Mouse (Mus musculus): ENCODE results near the gene Slco3a1. TPM values are rescaled to one million over a fixed set of nuclear protein-coding genes. Genes with fewer than 3 reads are reported as not detected.
"Not testable (repeated sequence)": the region's sequence is repeated elsewhere in the genome, so short reads cannot be mapped to it uniquely, and the experiment has no call there.

Gene Slco3a1
- total and polyA plus RNA-seq, 2 experiments from 2014 or later, result 23.4 to 39.2 TPM

DNA sequence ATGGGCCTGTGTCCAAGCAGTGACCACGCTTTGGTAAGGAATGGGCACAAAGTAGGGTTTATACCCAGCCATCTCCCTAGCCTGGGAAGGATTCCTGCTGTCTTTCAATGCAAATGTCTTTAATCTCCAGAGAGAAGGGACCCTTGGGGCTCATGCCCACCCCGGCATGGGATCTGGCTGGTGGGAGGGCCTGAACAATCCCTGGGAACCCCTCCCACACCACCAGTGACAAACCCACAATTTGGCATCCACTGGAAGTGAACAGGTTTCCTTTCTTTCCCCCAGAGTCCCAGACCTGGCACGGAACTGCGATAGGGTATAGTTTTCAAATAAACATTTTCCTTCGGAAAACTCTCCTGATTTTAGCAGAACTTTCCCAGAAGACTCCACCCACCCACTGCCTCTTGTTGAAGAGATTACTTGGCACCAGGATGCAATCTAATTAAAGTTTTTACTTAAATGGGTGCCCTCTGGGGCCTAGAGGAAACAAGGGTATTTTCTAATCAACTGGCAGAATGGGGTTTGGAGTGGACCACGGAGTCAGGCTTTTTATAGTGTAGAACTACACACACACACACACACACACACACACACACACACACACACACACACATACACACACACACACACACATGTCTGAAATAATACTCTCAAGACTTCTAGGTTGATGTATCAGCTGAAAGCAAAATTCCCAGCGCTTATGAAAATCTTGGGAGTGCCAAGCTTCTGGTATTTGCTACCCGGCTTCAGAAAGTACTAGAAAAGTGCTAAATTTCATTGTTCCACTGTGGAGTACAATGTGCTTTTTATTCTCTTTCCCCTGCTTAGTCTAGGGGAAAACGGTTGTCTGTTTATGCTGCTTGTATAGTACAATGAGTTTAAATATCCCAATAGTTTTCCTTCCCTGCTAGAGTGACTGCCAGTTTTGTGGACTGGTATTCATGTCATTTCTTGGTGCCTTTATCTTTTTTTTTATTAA, 140.6 kb downstream of the Slco3a1 start:
- Histone ChIP-seq H3K27ac (ENCODE audit: low read depth, low read length) (no peak overlapping the region), H3K36me3 (ENCODE audit: insufficient read depth, low read length) (no peaks in the 10 kb centered on the region), H3K4me2 (ENCODE audit: low read depth, low read length, poor library complexity, severe bottlenecking) (no peak overlapping the region), H3K9ac (replicated peaks; ENCODE audit: low read length, poor library complexity, severe bottlenecking) (no peak overlapping the region), H3K4me1 (ENCODE audit: insufficient read depth, low read length) (0 out of 2 replicates have a peak, but pooled peaks cover 6% of the 10 kb centered on the region), H3K4me3 (ENCODE audit: low read depth, low read length) (no peak overlapping the region), H3K27me3 (ENCODE audit: insufficient read depth, low read length) (no peaks in the 10 kb centered on the region), H3K9me3 (ENCODE audit: low read length) (no peaks in the 10 kb centered on the region)
- no peak for ATAC-seq (ENCODE audit: low FRiP score)
- WGBS, result 49% methylated on average over 9 of the region's 9 CpGs
- TF ChIP-seq CTCF (IDR thresholded peaks at IDR 0.05), result no peak
- no peak for DNase-seq (ENCODE audit: low spot score)

DNA sequence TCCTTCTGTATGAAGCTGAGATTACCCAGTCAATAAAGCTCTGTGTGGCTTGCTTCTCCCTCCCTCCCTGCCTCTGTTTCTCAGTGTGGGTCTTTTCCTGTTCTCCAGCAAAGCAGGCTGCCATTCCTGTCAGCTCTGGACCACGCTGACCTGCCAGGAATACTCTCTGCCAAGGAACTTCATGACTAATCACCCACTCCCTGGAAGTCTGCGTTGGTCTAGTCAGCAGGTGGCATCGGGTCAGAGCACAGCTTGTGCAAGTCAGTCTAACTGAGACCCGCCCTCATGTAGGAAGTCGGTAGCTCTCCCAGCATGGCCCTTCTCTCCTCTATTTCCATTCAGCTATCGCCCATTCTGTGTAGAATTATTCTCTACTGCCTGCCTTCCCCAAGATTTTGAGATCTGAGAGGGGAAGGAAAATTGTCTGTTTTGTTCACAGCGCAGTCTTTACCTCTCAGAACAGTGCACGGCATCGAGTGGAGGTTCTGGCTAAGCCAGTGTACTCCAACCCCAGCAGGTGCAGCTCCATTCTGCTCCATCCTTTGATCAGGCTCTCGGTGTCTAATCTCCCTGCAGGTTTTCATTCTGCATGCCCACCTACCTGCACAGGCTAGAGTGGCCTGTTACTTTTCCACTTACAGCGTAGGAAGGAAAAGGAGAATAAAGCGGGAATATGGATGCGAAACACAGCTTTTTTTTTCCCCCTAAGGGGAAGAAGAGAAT, 145.8 kb downstream of the Slco3a1 start:
- H3K36me3 ChIP-seq (ENCODE audit: insufficient read depth, low read length), result no peaks in the 10 kb centered on the region
- no peak for TF ChIP-seq CTCF (IDR thresholded peaks at IDR 0.05)
- H3K9me3 ChIP-seq (ENCODE audit: low read length), result no peaks in the 10 kb centered on the region
- no peak overlapping the region for H3K27ac ChIP-seq (ENCODE audit: low read depth, low read length)
- H3K27me3 ChIP-seq (ENCODE audit: insufficient read depth, low read length), result no peaks in the 10 kb centered on the region
- H3K4me2 ChIP-seq (ENCODE audit: low read depth, low read length, poor library complexity, severe bottlenecking), result no peak overlapping the region
- DNase-seq (ENCODE audit: low spot score) (peak; percentile 41), ATAC-seq (ENCODE audit: low FRiP score) (no peak)
- WGBS, result 38% methylated on average over 13 of the region's 13 CpGs
- no peak overlapping the region for H3K4me3 ChIP-seq (ENCODE audit: low read depth, low read length)
- peaks cover 6% of the 10 kb centered on the region; the same call in 1 of the 2 replicates for H3K4me1 ChIP-seq (ENCODE audit: insufficient read depth, low read length)
- no peak overlapping the region for H3K9ac ChIP-seq (replicated peaks; ENCODE audit: low read length, poor library complexity, severe bottlenecking)

DNA sequence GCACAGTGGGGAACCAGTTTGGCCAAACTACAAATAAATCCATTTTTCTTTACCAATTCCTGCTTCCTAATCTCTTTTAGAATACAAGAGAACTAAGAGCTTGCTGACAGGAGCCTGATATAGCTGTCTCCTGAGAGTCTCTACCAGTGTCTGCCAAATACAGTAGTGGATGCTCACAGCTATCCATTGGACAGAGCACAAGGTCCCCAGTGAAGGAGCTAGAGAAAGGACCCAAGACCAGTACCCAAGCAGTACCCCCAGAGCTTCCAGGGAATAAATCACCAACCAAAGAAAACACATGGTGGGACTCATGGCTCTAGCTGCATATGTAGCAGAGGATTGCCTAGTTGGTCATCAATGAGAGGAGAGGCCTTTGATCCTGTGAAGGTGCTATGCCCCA, 146.7 kb downstream of the Slco3a1 start:
- H3K9me3 ChIP-seq (ENCODE audit: low read length); H3K27me3 ChIP-seq (ENCODE audit: insufficient read depth, low read length); H3K36me3 ChIP-seq (ENCODE audit: insufficient read depth, low read length); H3K27ac ChIP-seq (ENCODE audit: low read depth, low read length); H3K4me3 ChIP-seq (ENCODE audit: low read depth, low read length); H3K9ac ChIP-seq (replicated peaks; ENCODE audit: low read length, poor library complexity, severe bottlenecking); DNase-seq (ENCODE audit: low spot score); H3K4me1 ChIP-seq (ENCODE audit: insufficient read depth, low read length); ATAC-seq (ENCODE audit: low FRiP score); H3K4me2 ChIP-seq (ENCODE audit: low read depth, low read length, poor library complexity, severe bottlenecking): not testable (repeated sequence)

DNA sequence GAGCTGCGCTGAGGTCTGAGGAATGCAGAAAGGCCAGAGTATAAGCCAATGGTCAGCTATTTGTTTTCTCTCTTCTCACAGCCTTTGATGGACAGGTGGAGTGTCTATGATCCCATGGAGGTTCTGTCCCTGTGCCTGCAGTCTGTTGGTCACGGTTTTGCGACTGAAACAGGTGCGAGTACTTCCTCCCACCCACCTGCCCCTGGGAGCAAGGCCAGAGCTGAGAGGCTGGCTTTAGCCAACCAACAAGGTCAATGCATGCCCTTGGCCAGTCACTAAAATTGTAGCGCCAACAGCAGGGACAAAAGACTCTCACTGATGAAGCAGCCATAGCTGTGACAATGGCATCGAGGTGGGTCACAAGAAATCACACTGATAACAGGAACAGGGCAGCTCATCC, 154.9 kb downstream of the Slco3a1 start:
- WGBS, result 96% methylated on average over 6 of the region's 6 CpGs
- H3K4me2 ChIP-seq (ENCODE audit: low read depth, low read length, poor library complexity, severe bottlenecking), result no peak overlapping the region
- DNase-seq (ENCODE audit: low spot score), result no peak
- ATAC-seq (ENCODE audit: low FRiP score), result no peak
- no peak for TF ChIP-seq CTCF (IDR thresholded peaks at IDR 0.05)
- no peaks in the 10 kb centered on the region for H3K4me1 ChIP-seq (ENCODE audit: insufficient read depth, low read length)
- no peaks in the 10 kb centered on the region for H3K9me3 ChIP-seq (ENCODE audit: low read length)
- H3K36me3 ChIP-seq (ENCODE audit: insufficient read depth, low read length), result no peaks in the 10 kb centered on the region
- no peak overlapping the region for H3K9ac ChIP-seq (replicated peaks; ENCODE audit: low read length, poor library complexity, severe bottlenecking)
- H3K27me3 ChIP-seq (ENCODE audit: insufficient read depth, low read length), result no peaks in the 10 kb centered on the region
- H3K4me3 ChIP-seq (ENCODE audit: low read depth, low read length), result no peak overlapping the region
- no peak overlapping the region for H3K27ac ChIP-seq (ENCODE audit: low read depth, low read length)

DNA sequence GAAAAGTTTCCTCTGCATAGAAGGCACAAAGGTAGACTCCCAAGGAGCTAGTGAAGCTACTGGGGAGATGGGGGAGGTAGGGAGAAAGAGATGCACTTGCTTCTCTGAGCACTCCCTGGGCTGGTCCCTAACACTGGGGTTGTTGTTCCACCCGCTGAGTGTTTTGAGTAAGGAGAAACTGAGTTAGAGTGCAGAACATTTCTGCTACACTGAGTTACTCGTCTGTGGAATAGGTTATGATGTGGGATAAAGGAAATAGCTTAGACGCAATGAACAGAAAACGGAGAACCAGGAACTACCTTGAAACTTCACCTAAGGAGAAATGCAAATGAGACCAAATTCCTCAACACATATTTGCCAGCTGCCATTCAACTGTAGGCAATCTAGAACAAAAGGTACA, 155.4 kb downstream of the Slco3a1 start:
- WGBS, result 97% methylated on average over 4 of the region's 4 CpGs
- Histone ChIP-seq H3K9me3 (ENCODE audit: low read length) (no peaks in the 10 kb centered on the region), H3K9ac (replicated peaks; ENCODE audit: low read length, poor library complexity, severe bottlenecking) (no peak overlapping the region), H3K4me3 (ENCODE audit: low read depth, low read length) (no peak overlapping the region), H3K27me3 (ENCODE audit: insufficient read depth, low read length) (no peaks in the 10 kb centered on the region), H3K36me3 (ENCODE audit: insufficient read depth, low read length) (no peaks in the 10 kb centered on the region), H3K4me2 (ENCODE audit: low read depth, low read length, poor library complexity, severe bottlenecking) (no peak overlapping the region), H3K4me1 (ENCODE audit: insufficient read depth, low read length) (no peaks in the 10 kb centered on the region), H3K27ac (ENCODE audit: low read depth, low read length) (no peak overlapping the region)
- no peak for DNase-seq (ENCODE audit: low spot score)
- TF ChIP-seq CTCF (IDR thresholded peaks at IDR 0.05), result no peak
- ATAC-seq (ENCODE audit: low FRiP score), result no peak

DNA sequence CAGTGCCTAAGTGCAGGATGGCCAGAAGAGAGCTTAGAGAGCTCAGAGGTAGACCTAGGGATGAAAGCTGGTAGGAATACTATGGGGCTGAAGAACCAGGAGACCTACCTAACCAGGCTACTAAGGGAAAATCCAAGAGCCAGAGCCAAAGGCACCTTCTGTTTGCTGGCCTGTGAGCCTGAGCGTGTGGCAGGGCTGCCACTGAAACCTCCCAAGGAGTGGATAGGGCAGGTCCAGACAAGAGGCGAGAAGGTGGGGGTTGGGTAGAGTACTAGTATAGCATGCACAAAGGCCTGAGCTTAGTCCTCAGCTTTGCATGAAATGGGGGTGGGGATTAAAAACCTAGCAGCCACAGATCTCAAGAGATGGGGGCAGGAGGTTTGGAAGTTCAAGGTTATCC, 156.3 kb downstream of the Slco3a1 start:
- ATAC-seq (ENCODE audit: low FRiP score), result no peak
- H3K27ac ChIP-seq (ENCODE audit: low read depth, low read length), result no peak overlapping the region
- no peak overlapping the region for H3K4me2 ChIP-seq (ENCODE audit: low read depth, low read length, poor library complexity, severe bottlenecking)
- no peak for DNase-seq (ENCODE audit: low spot score)
- 67% methylated on average over 2 of the region's 2 CpGs for WGBS
- H3K4me3 ChIP-seq (ENCODE audit: low read depth, low read length), result no peak overlapping the region
- H3K4me1 ChIP-seq (ENCODE audit: insufficient read depth, low read length), result no peaks in the 10 kb centered on the region
- no peaks in the 10 kb centered on the region for H3K9me3 ChIP-seq (ENCODE audit: low read length)
- no peaks in the 10 kb centered on the region for H3K27me3 ChIP-seq (ENCODE audit: insufficient read depth, low read length)
- H3K9ac ChIP-seq (replicated peaks; ENCODE audit: low read length, poor library complexity, severe bottlenecking), result no peak overlapping the region
- no peak for TF ChIP-seq CTCF (IDR thresholded peaks at IDR 0.05)
- H3K36me3 ChIP-seq (ENCODE audit: insufficient read depth, low read length), result no peaks in the 10 kb centered on the region

Measured in midbrain, postnatal 0 days (tissue).